In genomic region chr17:49628875-49629274, GRCm38 (mm10) we compare ENCODE assay signal across 18 mouse cellular contexts. TPM values are rescaled to one million over a fixed set of nuclear protein-coding genes. Genes with fewer than 3 reads are reported as not detected.
DNase-seq lines count a peak whose midpoint lies in the region; ATAC-seq and TF ChIP-seq lines count a peak whose summit lies in the region.
"Had no signal": no experiment of that assay in that cellular context is flagged by ENCODE, and none has a peak within 500 bp of the region (broad histone marks: within the 10 kb centered on the region; RNA-seq: fewer than 3 reads in every experiment).

No protein-coding gene starts in this region.

- no peak overlapping the region for H3K27ac ChIP-seq in intestine, postnatal 0 days (ENCODE audit: low read depth, low read length)
- no peak overlapping the region for H3K27ac ChIP-seq in intestine, embryonic 15.5 days
- H3K27ac ChIP-seq in lung, postnatal 0 days (ENCODE audit: low read length) = no peak overlapping the region
- no peak overlapping the region for H3K27ac ChIP-seq in forebrain, embryonic 10.5 days
- H3K27ac ChIP-seq: forebrain, embryonic 13.5 days; heart, embryonic 13.5 days; limb, embryonic 15.5 days; lung, embryonic 15.5 days had no signal

- in situ Hi-C loops in Patski (cut with MboI; ENCODE audit: low pct_unique_long_range_greater_than_20kb) = no loop called here

- DNase-seq in lung, postnatal 0 days (ENCODE audit: low spot score) = no peak
- DNase-seq in lung, postnatal 36 days = no peak
- DNase-seq in Patski (ENCODE audit: low read depth, low spot score) = no peak
- DNase-seq in forebrain, embryonic 10.5 days (ENCODE audit: extremely low spot score, low spot score) = no peak
- no peak for DNase-seq in urinary bladder, postnatal 36 days (ENCODE audit: low spot score in 2 of 2)
- DNase-seq: embryo, embryonic 11 days; spleen, adult 18-20 months; thymus, postnatal 25 days had no signal

- no peak overlapping the region for H3K9ac ChIP-seq in intestine, postnatal 0 days (ENCODE audit: low read depth, low read length)
- H3K9ac ChIP-seq in intestine, embryonic 15.5 days = no peak overlapping the region
- H3K9ac ChIP-seq in lung, postnatal 0 days (replicated peaks; ENCODE audit: low read depth) = no peak overlapping the region
- H3K9ac ChIP-seq: forebrain, embryonic 13.5 days; heart, embryonic 13.5 days; limb, embryonic 15.5 days; lung, embryonic 15.5 days had no signal

- no peaks in the 10 kb centered on the region for H3K9me3 ChIP-seq in intestine, postnatal 0 days (ENCODE audit: control insufficient read depth)
- no peaks in the 10 kb centered on the region for H3K9me3 ChIP-seq in intestine, embryonic 15.5 days
- H3K9me3 ChIP-seq in lung, postnatal 0 days (ENCODE audit: low read length) = no peaks in the 10 kb centered on the region
- H3K9me3 ChIP-seq in E14TG2a.4 (ENCODE audit: low read length) = no peaks in the 10 kb centered on the region
- no peaks in the 10 kb centered on the region for H3K9me3 ChIP-seq in forebrain, embryonic 10.5 days
- H3K9me3 ChIP-seq: forebrain, embryonic 13.5 days; limb, embryonic 15.5 days; lung, embryonic 15.5 days had no signal

- no peaks in the 10 kb centered on the region for H3K27me3 ChIP-seq in intestine, postnatal 0 days (replicated peaks; ENCODE audit: control insufficient read depth, insufficient read depth, low read length)
- no peaks in the 10 kb centered on the region for H3K27me3 ChIP-seq in intestine, embryonic 15.5 days (replicated peaks)
- no peaks in the 10 kb centered on the region for H3K27me3 ChIP-seq in lung, postnatal 0 days (replicated peaks; ENCODE audit: insufficient read depth, low read length)
- H3K27me3 ChIP-seq in E14TG2a.4 (ENCODE audit: insufficient read depth, low read length) (no peaks in the 10 kb centered on the region), Patski (no peaks in the 10 kb centered on the region)
- H3K27me3 ChIP-seq in forebrain, embryonic 10.5 days (ENCODE audit: poor library complexity, severe bottlenecking) = no peaks in the 10 kb centered on the region
- H3K27me3 ChIP-seq: forebrain, embryonic 13.5 days; heart, embryonic 13.5 days; limb, embryonic 15.5 days; lung, embryonic 15.5 days had no signal

- POLR2A ChIA-PET in Patski (lab: Charles Lee) = no interaction called here

- no peak overlapping the region for H3K4me3 ChIP-seq in intestine, postnatal 0 days (ENCODE audit: low read depth, low read length)
- no peak overlapping the region for H3K4me3 ChIP-seq in intestine, embryonic 15.5 days (replicated peaks)
- no peak overlapping the region for H3K4me3 ChIP-seq in lung, postnatal 0 days (ENCODE audit: low read depth, low read length)
- H3K4me3 ChIP-seq in E14TG2a.4 (replicated peaks; ENCODE audit: low read length) = no peak overlapping the region
- no peak overlapping the region for H3K4me3 ChIP-seq in forebrain, embryonic 10.5 days
- H3K4me3 ChIP-seq: forebrain, embryonic 13.5 days; heart, embryonic 13.5 days; limb, embryonic 15.5 days; lung, embryonic 15.5 days had no signal

- H3K4me1 ChIP-seq in intestine, postnatal 0 days (replicated peaks; ENCODE audit: control insufficient read depth, insufficient read depth, low read length) = no peaks in the 10 kb centered on the region
- H3K4me1 ChIP-seq in intestine, embryonic 15.5 days (replicated peaks) = no peaks in the 10 kb centered on the region
- H3K4me1 ChIP-seq in lung, postnatal 0 days (ENCODE audit: insufficient read depth, low read depth, low read length) = no peaks in the 10 kb centered on the region
- no peaks in the 10 kb centered on the region for H3K4me1 ChIP-seq in E14TG2a.4 (replicated peaks; ENCODE audit: low read depth, low read length)
- peaks cover 6% of the 10 kb centered on the region for H3K4me1 ChIP-seq in forebrain, embryonic 10.5 days
- H3K4me1 ChIP-seq: limb, embryonic 15.5 days had no signal

- 91% methylated on average over 8 of the region's 8 CpGs for WGBS in intestine, postnatal 0 days
- 94% methylated on average over 8 of the region's 8 CpGs for WGBS in intestine, embryonic 15.5 days
- 88% methylated on average over 8 of the region's 8 CpGs for WGBS in lung, postnatal 0 days
- WGBS in forebrain, embryonic 10.5 days = 92% methylated on average over 8 of the region's 8 CpGs

- ATAC-seq in intestine, postnatal 0 days = no peak
- no peak for ATAC-seq in intestine, embryonic 15.5 days
- no peak for ATAC-seq in lung, postnatal 0 days
- ATAC-seq in Patski = no peak
- ATAC-seq: CD4-positive, CD25-positive, alpha-beta regulatory T cell, adult 4 months; forebrain, embryonic 13.5 days; inflammation-experienced regulatory T-cells, adult 6 months; midbrain, embryonic 16.5 days had no signal

- peak; percentile 24; the same call in 1 of the 2 replicates for TF ChIP-seq CTCF in intestine, postnatal 0 days (IDR thresholded peaks at IDR 0.05; ENCODE audit: low read depth)
- peak; percentile 48 for TF ChIP-seq CTCF in lung, postnatal 0 days (IDR thresholded peaks at IDR 0.05)
- TF ChIP-seq CTCF in E14TG2a.4 (conservative IDR thresholded peaks at IDR 0.05; ENCODE audit: low read length) (peak; percentile 44), Patski (IDR thresholded peaks at IDR 0.05) (peak; percentile 39)

- H3K4me2 ChIP-seq in intestine, postnatal 0 days (replicated peaks; ENCODE audit: low read depth) = no peak overlapping the region
- no peak overlapping the region for H3K4me2 ChIP-seq in intestine, embryonic 15.5 days (replicated peaks)
- H3K4me2 ChIP-seq in lung, postnatal 0 days (replicated peaks; ENCODE audit: low read depth, low read length) = no peak overlapping the region
- H3K4me2 ChIP-seq: forebrain, embryonic 13.5 days; heart, embryonic 13.5 days; limb, embryonic 15.5 days; lung, embryonic 15.5 days had no signal

- CTCF ChIA-PET in Patski (lab: Charles Lee) = interaction anchor here (2.6 kb wide), 1 partner anchor 11 kb away, joined by 7 read pairs; no protein-coding TSS in a partner anchor

- no peaks in the 10 kb centered on the region for H3K36me3 ChIP-seq in intestine, postnatal 0 days (ENCODE audit: control insufficient read depth, insufficient read depth)
- no peaks in the 10 kb centered on the region for H3K36me3 ChIP-seq in intestine, embryonic 15.5 days
- H3K36me3 ChIP-seq in lung, postnatal 0 days (ENCODE audit: insufficient read depth, low read length) = no peaks in the 10 kb centered on the region
- no peaks in the 10 kb centered on the region for H3K36me3 ChIP-seq in E14TG2a.4 (ENCODE audit: insufficient read depth, low read length)
- no peaks in the 10 kb centered on the region for H3K36me3 ChIP-seq in forebrain, embryonic 10.5 days (replicated peaks)
- H3K36me3 ChIP-seq: heart, embryonic 13.5 days; limb, embryonic 15.5 days; lung, embryonic 15.5 days had no signal

- TF ChIP-seq EP300 in lung, postnatal 0 days (IDR thresholded peaks at IDR 0.05) = no peak

RNA-seq across cellular contexts. Expression of gene Kif6, which starts 13.9 kb away (rescaled TPM):
- 0.22 and 0.39 TPM in 2 replicates for polyA plus RNA-seq in intestine, postnatal 0 days (2015; fragmentation: Nextera tagmentation; extraction: Ambion mirVana)
- 0.97 and 1.1 TPM in 2 replicates for polyA plus RNA-seq in intestine, embryonic 15.5 days (2015; fragmentation: Nextera tagmentation; extraction: Ambion mirVana)
- polyA plus RNA-seq in lung, postnatal 0 days (2015; fragmentation: Nextera tagmentation; extraction: Ambion mirVana) = 1.5 and 3.0 TPM in 2 replicates
- 3.2 TPM for polyA plus RNA-seq in Patski (2021)
- 2.6 and 2.8 TPM in 2 replicates for polyA plus RNA-seq in forebrain, embryonic 10.5 days (2016; fragmentation: Nextera tagmentation; extraction: Ambion mirVana)
- polyA plus RNA-seq: CD4-positive, CD25-positive, alpha-beta regulatory T cell, adult 4 months; inflammation-experienced regulatory T-cells, adult 6 months had no signal
